Mouse (Mus musculus) brain, adult 2 months (tissue): ENCODE measurements at regions not wholly inside any gene's neighbourhood (a gene's known extent, or its start where the extent isn't known, plus 50 kb on each side); places are given as distances from the start of the nearest gene placed in this dataset.
A peak's percentile ranks its signal among the peaks of the same experiment; 100 is the strongest.

ENCODE experiments used
- DNase-seq: peaks from one replicate; pipeline ENCODE4 v3.0.0; 2011; ENCODE audit warnings: low read depth, low spot score

GRCm38 (mm10) chr15:68445341-68445740 lies 1944.6 kb upstream of the Lrrc6 start:
- peak; percentile 95 for DNase-seq

- peak; percentile 72 for DNase-seq
Measured at GRCm38 (mm10) chr15:68440636-68441035, 1939.9 kb upstream of the Lrrc6 start.

- peak; percentile 91 for DNase-seq
Measured at GRCm38 (mm10) chr15:68435961-68436360, 1935.3 kb upstream of the Lrrc6 start.

- peak; percentile 72 for DNase-seq
Measured at GRCm38 (mm10) chr15:68431251-68431650, 1930.5 kb upstream of the Lrrc6 start.

- no peak for DNase-seq
Measured at GRCm38 (mm10) chr15:68430486-68430885, 1929.8 kb upstream of the Lrrc6 start.

DNA sequence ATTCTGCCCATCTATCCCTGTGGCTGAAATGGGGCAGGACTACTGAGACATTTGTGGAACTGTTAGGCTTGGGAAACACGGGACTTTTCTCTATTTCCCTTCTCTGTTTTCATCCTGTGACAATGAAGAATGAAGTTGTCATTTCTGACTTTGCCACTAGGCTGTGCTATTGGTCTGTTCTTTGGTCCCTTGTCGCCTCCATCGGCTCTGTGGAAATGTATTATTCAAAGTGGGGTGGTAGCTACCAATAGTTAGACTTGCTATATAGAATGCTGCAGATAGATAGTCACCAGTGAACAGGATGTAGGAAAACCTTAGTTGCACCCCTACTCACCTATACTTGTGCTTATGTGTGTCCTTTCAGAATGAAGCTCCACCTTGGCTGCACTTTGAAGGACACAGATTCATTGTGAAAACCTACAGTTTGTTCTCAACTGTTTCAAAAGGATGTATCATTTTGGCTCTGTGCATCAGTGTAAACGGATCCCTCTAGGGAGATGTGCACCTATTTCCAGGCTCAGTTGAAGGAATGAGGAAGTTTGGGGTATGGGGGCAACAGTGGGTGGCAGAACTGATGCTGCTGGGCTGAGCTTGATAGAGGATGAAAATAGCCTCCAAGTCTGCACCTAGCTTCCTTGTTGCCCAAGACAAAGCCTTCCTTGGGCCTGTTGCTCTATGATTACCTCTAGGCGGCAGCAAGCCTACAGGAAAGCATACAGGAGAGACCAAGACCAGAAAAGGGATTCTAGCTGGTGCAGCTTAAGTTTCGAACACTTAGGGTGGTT lies 1927.9 kb upstream of the Lrrc6 start:
- DNase-seq = peak; percentile 86

DNA sequence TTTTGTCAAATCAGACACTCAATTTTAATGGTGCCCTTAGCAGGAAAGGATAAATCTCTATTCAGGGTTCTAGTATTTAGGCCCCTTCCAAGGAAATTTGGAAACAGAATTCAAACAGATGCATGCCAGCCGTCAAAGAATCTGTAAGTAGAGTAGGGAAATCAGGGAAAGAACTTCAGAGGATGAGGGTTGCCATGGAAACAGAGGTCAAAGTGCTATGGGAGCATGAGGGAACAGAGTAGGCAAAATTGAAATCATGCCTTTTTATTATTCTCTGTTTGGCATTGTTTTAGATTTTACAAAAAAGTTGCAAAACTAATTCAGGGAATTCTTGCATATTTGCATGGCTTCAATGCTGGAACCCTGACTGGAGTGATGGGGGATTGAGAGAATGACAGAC lies 1916.4 kb upstream of the Lrrc6 start:
- DNase-seq = no peak

DNA sequence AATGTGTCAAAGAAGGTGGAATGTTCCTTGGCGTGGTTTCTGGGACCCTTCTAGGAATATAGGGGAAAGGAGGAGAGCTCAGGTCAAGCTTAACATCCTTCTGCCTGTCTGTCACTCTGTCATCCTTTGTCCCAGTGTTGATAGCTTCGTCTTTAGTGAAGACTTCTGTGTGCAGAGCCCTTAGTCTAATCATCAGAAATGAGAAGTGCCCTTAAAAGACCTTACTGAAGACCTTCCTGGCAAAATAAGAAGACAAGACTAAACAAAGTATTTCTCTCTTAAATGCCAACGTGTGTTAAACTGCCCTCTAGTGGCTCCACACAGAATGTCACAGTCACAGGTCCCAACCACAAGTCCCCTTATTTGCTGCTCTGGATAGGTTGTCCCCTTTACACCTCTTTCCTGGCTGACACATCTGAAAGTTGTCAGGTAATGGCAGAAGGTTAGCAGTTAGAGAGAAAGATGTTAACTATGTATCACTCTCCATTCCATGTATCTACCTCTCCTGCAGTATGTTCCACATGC lies 1914.8 kb upstream of the Lrrc6 start:
- DNase-seq = peak; percentile 87

- no peak for DNase-seq
Measured at GRCm38 (mm10) chr15:68414047-68414446, 1913.3 kb upstream of the Lrrc6 start.

DNA sequence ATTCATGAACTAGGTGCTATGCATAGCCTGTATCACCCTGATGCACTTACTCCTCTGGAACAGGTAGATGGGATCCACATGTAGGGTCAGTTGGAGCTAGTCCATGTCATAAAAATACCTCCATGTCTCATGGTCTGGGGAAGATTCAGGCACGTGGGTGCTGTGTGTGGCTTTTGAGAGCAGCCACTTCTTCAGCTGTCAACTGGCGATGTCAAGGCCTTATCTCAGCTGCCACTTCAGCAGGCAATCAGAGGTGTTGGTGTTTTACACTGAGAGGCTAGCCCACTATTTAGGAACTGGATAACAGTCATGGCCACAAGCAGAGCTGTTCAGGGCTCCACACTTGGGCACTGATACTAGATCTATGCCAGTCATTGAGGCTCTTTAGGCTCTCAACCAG lies 1912.0 kb upstream of the Lrrc6 start:
- no peak for DNase-seq

DNA sequence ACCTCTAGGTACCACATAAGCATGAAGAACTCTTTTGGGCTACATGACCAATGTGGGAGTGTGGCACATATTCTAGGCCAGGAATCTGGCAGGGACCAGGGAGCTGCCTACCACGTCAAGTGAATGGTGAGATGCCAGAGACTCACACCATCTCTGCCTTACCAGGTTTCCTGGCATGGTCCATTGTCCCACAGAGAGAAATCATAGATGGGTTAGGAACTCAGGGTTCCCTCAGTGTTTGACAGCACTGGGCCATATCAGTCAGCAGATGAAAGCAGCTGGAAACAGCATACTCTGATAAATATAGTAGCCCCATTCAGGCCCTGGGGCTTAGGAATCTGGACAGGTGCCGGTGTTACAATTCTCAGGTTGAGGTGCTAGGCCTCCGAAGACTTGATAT lies 1911.4 kb upstream of the Lrrc6 start:
- DNase-seq = no peak

DNA sequence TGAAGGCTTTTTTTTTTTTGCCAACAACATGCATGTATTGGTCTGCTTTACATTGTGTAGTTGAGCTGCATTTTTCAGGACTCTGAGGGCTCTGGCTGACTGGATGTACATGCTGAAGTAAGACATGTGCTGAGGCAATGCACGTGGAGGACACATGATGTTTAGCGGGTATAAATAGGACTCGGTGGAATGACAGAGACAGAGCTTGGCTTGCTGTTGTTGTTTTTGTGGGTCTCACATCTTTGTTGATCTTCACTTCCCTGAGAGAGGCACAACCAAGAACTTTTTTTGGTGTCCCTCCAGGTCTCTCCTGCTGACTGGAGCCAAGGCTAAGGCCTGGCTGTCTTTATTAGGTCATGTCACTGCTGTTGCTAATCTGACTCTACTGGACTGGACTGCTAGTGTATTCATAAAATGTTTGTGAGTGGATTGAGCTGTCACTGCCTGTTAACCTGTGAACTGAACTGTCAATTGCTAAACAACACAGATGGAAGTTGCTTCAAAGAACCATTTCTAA lies 1902.9 kb upstream of the Lrrc6 start:
- DNase-seq = no peak

GRCm38 (mm10) chr15:68401726-68402125 lies 1901.0 kb upstream of the Lrrc6 start:
- DNase-seq = no peak

DNA sequence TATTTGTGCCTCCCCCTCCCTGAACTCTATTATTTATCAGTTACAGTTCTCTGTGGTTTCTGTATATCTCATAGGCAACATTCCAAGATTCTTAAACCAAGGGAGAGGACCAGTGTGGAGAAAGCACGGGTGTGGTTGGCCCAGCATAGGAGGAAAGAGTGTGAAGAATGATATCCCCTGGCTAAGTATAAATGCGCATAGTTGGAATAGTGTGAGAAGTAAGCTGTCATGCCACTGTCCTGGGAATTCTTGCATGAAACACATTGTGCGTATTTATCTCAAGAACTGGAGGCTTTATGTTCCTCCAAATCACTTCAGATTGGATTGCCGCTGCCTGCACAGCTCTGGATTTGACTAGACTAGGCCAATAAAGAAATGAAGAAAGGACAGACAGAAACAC lies 1900.3 kb upstream of the Lrrc6 start:
- DNase-seq = no peak

- DNase-seq = peak; percentile 10
Measured at GRCm38 (mm10) chr15:68396566-68396965, 1895.9 kb upstream of the Lrrc6 start.

GRCm38 (mm10) chr15:68394749-68395148 lies 1894.0 kb upstream of the Lrrc6 start:
- peak; percentile 60 for DNase-seq

GRCm38 (mm10) chr15:68394157-68394556 lies 1893.4 kb upstream of the Lrrc6 start:
- no peak for DNase-seq

DNA sequence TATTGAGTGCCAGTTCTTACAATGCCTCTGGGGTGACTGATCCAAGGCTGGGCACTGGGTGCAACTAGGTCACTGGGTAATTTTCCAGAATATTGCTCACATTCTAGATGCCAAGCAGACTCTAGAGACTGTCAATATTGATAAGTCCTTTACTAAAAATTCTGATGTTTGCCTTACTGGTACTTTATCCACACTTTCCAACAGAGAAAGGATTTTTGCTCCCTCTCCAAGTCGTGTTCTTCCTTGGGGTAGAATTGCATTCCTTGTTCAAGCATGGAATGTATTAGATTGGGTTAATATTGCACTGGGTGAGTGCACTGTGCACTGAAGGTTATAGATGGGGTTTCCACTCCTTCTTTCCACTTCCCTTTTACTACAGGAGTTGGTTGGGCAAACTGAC lies 1891.0 kb upstream of the Lrrc6 start:
- no peak for DNase-seq

- no peak for DNase-seq
Measured at GRCm38 (mm10) chr15:68389855-68390254, 1889.1 kb upstream of the Lrrc6 start.

- no peak for DNase-seq
Measured at GRCm38 (mm10) chr15:68387349-68388065, 1886.8 kb upstream of the Lrrc6 start.

- DNase-seq = peak; percentile 11
Measured at GRCm38 (mm10) chr15:68384571-68385335, 1884.0 kb upstream of the Lrrc6 start.

DNA sequence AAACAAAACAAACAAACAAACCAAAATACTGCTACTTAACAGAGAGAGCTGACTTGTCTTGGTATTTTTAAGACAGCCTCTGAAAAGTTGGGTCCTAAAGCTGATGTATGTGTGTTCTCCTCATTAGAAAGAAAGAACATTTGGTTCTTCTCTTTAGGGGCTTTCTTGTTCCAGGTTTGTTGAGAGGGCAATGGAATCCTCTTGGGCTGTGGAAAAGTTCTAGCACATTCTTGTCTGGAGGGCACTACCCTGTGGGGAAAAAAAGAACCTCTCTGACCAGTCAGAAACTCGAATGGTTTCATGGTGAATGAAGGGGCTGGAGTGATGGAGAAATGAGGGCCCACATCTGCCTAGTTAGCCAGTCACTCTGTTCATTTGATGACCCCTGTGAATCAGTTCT lies 1874.5 kb upstream of the Lrrc6 start:
- no peak for DNase-seq
